Mouse (Mus musculus) left cerebral cortex, postnatal 4 days (tissue): ENCODE measurements at regions not wholly inside any gene's neighbourhood (a gene's known extent, or its start where the extent isn't known, plus 50 kb on each side); places are given as distances from the start of the nearest gene placed in this dataset.

Experiments used
- DNase-seq: peaks from one replicate; pipeline ENCODE4 v3.0.0-alpha.2; 2022
- intact Hi-C: fragments of 180-260 bp; cut with DNase I; formaldehyde crosslinking; loops from one replicate; pipeline ENCODE4 v1.15.1; 2025

DNA sequence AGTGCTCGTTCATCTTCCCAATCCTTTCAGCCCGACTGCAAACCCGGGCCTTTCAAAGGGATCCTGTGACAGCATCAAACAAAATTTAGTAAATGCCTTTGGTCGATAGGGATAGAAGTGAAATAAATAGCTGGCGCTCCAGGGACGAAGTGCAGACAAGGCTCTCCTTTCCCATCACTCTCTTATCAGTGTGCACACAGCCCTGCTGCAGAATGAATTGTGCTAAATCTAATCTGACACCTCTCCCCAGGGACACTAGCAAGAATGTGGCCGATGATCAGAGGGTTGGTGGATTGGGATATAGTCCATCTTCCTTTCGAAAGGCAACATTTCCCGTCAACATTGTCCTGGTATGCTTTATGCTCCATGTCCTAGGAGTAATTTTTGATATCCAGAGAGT is 1372.9 kb upstream of the Tenm4 start:
- intact Hi-C loops, result no loop called here
- DNase-seq, result peak; percentile 12

DNA sequence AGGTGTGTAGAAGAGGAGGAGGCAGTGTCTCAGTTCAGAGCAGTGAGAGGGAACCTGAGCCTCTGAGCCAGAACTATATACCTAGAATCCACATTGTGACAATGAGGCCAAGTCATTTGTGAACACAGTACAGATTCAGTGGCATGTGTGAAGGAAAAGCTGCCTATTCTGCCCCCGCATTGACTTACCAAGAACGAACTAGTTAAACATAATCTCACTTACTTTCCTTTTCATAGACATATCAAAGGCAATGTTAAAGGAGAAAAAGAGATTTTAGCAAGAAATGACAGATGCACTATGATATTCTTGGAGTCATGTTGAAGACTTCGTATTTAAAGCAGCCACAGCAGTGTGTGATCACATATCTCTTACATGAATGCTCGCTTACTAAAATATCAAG is 1329.8 kb upstream of the Tenm4 start:
- DNase-seq, result no peak
- intact Hi-C loops, result no loop called here

DNA sequence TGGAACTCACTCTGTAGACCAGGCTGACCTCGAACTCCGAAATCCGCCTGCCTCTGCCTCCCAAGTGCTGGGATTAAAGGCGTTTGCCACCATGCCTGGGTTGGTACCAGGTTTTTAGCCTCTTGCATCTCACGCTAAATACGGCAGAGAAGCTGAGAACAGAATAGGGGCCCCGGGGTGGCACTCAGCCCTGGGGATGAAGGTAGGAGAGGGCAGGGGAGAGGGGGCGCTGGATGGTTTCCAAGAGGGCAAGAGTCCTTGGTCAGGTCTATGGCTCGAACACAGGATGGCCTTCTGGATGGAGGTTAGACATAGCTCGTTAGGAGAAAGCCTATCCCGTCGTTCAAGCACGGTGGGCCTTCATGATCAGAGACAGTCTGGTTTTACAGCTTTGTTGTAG is 1319.7 kb upstream of the Tenm4 start:
- intact Hi-C loops, result no loop called here
- DNase-seq, result no peak

DNA sequence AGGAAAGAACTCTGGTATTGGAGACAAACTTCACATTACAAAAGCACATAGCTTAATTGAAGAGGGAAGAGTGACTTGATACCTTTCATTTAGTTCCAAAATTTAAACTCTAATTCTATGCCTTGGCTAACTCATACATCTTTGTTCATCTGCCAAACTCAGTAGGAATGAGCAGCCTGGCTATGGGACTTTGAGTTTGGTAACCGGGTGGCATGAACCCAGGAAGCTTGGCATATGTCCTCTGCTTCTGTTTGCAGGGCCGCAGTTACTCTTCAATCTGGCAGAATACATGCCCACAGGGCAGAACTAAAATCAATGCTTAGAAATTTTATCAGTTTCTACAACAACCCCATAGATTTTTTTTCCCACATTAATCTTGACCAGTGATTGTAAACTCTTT is 1314.4 kb upstream of the Tenm4 start:
- intact Hi-C loops, result no loop called here

DNA sequence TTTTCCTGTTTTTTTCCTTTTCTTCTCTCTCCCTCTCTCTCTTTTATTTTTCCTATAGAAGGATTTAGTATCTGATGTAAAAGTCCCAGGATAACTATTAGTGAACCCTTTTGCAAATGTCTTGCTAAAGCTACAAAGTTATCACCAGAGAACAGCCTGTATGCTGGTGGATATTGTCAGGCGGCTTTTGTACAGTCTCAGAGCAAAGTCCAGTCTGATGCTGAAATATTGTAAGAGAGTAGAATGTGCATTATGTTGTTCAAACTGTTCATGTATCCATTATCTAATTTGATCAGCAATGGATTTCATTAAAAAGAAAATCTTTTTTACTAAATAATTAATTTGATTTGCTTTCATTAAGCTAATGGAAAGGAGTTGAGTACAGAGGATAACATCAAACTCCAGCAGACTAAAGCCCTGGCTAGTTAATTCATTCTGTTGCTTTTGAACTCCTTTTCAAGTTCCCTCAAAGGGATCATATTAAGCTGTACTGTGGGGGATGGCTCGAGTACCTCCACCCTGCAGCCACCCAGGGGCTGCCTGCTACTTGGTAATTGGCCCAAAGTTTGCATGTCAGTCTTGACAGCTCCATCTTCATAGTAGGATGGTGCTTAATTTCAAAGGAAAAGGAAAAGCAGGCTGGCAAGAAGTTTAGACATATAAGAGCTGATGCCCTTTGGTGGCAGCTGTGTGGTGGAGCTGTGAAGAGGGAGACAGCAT is 1280.2 kb upstream of the Tenm4 start:
- intact Hi-C loops, result no loop called here
- no peak for DNase-seq

More for the DNA sequence above, 1314.4 kb upstream of the Tenm4 start:
- DNase-seq, result peak; percentile 34

DNA sequence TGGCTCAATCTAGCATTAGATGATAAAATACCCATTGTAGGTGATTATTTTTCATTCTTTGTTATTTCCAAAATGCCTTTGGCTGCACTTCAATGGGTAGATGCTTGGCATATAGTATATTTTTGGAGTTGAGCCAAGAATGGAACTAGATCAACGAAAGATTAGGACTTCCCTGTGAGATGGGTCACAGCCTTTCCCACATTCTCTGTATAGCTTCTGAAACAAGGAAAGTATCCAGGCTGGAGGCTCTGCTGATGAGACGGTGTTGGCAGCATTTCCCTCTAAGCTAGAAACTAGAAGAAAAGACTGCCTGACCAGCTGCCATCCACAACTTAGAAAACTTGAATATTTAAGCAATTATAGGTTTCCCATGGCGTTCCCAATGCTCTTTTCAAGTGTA is 1273.0 kb upstream of the Tenm4 start:
- intact Hi-C loops, result no loop called here
- no peak for DNase-seq

DNA sequence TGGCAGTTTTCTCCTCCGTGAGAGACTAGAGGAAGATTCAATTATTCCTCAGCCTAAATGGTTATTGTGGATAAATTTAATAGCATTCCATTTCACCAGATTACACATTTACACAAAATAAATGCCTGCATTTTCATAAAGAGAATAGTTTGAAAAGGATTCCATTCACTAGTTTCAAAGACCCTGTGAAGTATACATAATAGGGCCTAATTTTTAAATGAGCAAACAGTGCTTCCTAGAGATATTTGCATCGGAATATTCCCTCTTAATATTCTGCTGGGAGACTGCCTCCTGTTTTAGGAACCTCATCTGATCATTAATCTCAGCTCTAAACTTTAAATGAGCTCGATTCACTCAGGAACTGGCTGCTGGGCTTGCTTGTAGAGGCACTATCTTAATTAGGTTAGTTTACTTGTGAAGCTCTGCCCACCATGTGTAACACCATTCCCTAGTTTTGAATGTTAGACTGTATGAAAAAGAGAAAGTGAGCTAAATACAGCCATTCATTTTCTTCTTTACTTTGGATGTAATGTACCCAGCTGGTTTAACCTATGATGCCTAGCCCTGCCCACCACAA is 1244.4 kb upstream of the Tenm4 start:
- intact Hi-C loops, result no loop called here
- DNase-seq, result no peak

DNA sequence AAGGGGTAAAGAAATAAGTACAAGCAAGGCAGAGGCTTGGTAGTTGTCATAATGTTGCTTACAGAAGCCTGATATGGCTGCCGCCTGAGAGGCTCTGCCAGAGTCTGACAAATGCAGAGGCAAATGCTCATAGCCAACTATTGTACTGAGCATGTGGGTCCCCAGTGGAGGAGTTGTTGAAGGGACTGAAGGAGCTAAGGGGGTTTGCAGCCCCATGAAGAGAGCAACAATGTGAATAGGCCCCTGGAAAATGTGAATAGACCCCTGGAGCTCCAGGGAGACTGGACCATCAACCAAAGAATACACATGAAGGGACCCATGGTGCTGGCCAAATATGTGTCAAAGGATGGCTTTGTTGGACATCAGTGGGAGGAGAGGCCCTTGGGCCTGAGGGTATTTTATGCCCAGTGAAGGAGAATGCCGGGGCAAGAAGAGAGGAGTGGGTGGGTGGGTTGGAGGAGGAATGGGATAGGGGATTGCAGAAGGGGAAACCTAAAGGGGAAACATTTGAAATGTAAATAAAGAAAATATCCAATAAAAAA is 1207.2 kb upstream of the Tenm4 start:
- peak; percentile 1 for DNase-seq
- intact Hi-C loops, result no loop called here

DNA sequence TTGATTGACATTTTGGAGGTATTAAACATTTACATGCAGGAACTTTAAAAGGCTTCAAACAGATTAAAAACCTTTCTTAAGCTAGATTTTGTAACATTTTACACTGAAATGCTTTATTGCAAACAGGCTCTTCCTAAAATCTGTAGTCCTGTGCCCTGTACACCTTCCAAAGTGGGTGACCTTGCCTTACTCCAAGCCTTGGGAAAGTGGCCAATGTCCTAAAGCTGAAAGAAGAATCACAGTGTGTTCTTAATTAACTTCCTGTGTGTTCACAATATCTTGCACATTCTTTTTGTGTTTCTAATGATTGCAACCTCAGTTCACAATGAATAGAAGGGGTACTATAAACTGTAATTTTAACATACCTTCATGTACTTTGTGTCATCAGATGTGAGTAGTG is 1203.4 kb upstream of the Tenm4 start:
- no peak for DNase-seq
- intact Hi-C loops, result no loop called here

DNA sequence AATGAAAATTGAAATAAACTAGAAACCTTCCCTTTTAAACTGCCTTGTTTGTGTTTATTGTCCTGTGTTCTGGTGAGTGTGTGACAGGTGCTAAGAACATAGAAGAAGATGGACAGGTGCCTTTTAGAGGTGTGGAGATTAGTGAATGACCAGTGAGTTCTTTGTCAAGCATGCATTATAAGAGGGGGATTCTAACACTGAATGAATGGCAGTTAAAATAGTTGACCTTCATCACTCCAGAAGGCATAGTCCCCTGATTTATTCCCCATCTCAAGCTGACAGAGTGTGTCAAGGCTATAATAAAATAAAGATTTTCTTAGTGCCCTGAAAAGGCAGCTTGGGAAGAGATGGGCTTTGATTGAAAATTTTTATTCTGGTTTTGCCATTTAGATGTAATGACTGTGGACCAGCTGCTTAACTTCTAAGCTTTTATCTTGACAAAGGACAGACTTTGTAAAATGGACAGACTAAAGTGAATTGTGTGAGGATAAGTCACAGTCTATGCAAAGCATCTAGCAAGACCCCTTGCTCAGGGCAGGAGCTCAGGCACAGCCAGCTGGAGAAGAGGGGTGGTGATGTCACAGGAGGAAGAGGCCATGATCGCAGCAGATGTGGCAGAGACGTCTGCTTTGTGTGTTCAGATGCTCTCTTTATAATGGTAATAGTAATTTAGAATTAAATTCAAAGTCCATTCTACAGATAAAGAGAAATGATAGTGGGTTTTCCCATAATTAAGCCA is 1195.8 kb upstream of the Tenm4 start:
- no peak for DNase-seq
- intact Hi-C loops, result no loop called here

DNA sequence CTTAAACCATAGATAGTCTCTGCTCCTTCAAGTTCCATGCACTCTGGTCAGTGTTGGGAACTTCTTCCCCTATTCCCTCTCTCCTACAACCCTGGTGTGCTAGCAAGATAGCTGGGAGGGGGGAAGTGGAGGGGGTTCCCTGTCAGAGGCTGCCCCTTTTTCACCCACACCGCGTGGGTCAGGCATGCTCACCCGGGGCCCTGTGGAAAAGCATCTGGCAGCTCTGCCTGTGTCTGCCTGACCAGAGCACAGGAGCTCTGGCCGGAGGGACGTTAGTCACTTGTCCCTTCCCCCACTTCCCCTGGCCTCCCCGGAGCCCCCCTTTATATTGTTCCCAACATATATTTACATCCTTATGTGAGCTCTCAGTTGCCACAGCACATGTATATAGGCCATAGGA is 1174.8 kb upstream of the Tenm4 start:
- DNase-seq, result no peak
- intact Hi-C loops, result no loop called here

DNA sequence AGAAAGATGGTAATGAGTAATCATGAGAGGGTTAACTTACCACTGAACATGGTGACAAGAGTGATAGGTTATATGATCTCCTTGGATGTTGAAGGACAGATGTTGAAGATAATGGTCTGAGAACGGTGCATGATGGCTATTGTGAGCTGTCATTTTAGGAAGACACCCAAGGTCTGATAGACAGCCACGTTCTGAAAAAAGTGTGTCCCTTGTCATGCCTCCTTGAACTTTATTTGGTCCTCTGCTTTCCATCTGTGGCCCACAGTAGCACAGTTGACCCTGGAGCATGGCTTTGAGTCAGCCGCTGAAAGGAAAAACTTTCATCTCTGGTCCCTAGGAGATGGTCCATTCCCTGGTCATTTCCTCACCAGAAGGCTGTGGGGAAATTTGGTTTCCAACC is 1166.9 kb upstream of the Tenm4 start:
- no peak for DNase-seq
- intact Hi-C loops, result no loop called here

DNA sequence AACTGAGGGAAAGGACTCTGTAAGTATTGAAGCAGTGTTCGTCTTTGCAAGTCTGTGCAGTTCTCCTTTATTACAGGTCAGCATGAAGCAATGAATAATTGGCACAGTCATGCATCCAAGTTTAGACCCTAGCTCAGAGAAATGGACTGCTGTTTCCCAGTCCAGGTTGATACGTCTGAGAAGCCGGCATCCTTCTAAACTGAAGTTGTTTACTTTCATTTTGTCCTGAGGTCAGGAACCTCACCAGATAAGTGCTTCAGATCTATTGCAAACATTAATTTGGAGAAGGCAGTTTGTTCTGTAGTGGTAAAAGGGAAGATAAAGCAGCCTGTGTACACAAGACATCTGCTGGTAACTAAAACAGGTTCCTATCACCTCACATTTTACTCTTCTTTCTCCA is 1165.6 kb upstream of the Tenm4 start:
- no peak for DNase-seq
- intact Hi-C loops, result no loop called here

DNA sequence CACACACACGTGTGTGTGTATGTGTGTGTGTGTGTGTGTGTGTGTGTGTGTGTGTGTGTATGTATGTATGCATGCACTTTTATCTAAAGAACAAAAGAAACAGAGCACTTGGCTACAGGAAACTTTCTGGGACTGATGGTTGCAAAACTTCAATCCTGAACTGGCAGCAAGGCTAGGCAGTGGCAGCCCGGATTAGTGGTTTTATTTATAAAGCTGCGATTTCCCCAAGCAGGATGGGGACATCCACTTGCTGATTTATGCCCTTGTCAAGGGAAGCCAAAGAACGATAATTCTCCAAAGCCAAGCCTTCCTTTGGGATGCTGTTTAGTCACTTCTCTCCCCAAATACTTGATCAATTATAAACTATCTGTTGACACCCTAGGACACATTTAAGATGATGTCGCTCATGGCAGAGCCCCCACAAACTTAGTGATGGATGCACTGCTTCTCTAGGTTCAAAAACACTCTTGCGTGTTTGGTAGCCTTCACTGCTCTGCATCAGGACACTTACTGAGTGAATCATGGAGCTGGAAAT is 1162.1 kb upstream of the Tenm4 start:
- intact Hi-C loops, result no loop called here
- no peak for DNase-seq

DNA sequence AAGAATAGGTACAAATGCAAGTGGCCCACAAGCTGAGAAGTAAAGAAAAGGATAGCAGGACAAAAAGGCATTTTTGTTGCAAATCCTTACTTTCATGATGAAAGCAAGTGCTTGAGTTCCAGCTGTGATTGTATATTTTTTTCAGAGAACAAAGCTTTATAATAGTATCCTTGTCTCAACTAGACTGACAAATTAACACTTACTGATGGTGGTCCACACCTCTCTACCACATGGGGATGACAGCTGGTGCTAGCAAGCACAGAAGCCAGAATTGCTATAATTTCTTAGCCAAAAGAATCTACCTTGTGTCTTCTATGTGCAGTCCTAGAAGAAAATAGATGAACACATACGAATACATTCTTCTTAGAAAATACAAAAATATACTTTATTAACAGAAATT is 1150.8 kb upstream of the Tenm4 start:
- intact Hi-C loops, result no loop called here
- DNase-seq, result no peak

DNA sequence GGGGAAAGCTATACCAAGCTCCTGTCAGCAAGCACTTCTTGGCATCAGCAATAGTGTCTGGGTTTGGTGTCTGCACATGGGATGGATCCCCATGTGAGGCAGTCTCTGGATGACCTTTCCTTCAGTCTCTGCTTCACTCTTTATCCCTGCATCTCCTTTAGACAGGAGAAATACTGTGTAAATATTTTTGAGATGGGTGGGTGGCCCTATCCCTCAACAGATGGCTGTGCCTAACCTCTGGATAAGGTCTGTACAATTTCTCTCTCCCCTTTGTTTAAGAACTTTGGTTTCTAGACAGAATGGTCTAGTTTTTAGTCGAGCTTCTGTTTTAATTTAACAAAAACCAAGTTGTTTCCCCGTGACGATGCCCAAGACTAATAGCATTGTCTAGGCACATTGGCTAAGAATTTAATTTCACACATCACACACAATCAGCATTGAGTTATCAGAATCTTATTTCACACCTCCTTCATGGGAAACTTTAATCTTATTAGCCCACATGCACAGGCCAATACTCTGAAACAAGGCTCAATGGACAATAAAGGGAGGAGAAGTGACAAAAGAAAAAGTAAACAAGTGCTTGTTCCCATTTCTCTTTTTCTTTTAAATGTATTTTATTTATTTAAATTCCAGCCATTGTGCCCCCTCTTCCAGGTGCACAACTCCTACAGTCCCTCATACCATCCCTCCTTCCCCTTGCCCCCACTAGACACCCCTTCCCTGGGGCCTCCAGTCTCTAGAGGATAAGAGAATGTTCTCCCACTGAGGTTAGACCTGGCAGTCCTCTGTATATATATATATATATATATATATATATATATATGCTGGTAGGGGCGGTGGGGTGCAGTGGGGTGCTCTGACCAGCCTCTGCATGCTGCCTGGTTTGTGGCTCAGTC is 1142.9 kb upstream of the Tenm4 start:
- intact Hi-C loops, result no loop called here
- DNase-seq, result no peak
